Mouse (Mus musculus) liver, embryonic 15.5 days (tissue): ENCODE results near the gene Ep400. TPM values are rescaled to one million over a fixed set of nuclear protein-coding genes. Genes with fewer than 3 reads are reported as not detected.

Experiments used
- ATAC-seq: fragments of 200-750 bp; cut with Nextera tagmentation; 2 replicates; pipeline ENCODE4 v1.8.0; 2017; ENCODE audit warnings: moderate number of reproducible peaks, mild to moderate bottlenecking, moderate library complexity; ENCODE audit not compliant: insufficient read depth
- H3K27ac ChIP-seq: fragments of 300-500 bp; sonication (generic); replicated peaks from 2 replicates; pipeline ENCODE4 v1.5.1; 2015; ENCODE audit warnings: mild to moderate bottlenecking, inconsistent platforms
- H3K27me3 ChIP-seq: fragments of 300-500 bp; sonication (generic); 2 replicates; pipeline ENCODE4 v1.6.1; 2015; ENCODE audit warnings: mild to moderate bottlenecking, inconsistent platforms
- H3K36me3 ChIP-seq: fragments of 300-500 bp; sonication (generic); replicated peaks from 2 replicates; pipeline ENCODE4 v1.6.1; 2015; ENCODE audit warnings: moderate library complexity, mild to moderate bottlenecking, inconsistent platforms
- H3K4me1 ChIP-seq: fragments of 300-500 bp; sonication (generic); replicated peaks from 2 replicates; pipeline ENCODE4 v1.6.1; 2015; ENCODE audit warnings: inconsistent platforms
- H3K4me2 ChIP-seq: fragments of 300-500 bp; sonication (generic); 2 replicates; pipeline ENCODE4 v1.6.1; 2015; ENCODE audit warnings: moderate library complexity, mild to moderate bottlenecking, inconsistent platforms
- H3K4me3 ChIP-seq: fragments of 300-500 bp; sonication (generic); replicated peaks from 2 replicates; pipeline ENCODE4 v1.5.1; 2015; ENCODE audit warnings: mild to moderate bottlenecking, inconsistent platforms
- H3K9ac ChIP-seq: fragments of 300-500 bp; sonication (generic); 2 replicates; pipeline ENCODE4 v1.6.1; 2015; ENCODE audit warnings: moderate library complexity, mild to moderate bottlenecking, inconsistent platforms
- H3K9me3 ChIP-seq: fragments of 300-500 bp; sonication (generic); replicated peaks from 2 replicates; pipeline ENCODE4 v1.6.1; 2016; ENCODE audit warnings: inconsistent platforms
- WGBS: fragments of 180-500 bp; shearing (Covaris S2); methylation state at CpG from one replicate; pipeline ENCODE4 v1.1.7; 2015; ENCODE audit warnings: mixed read lengths; ENCODE audit not compliant: insufficient replicate concordance; 5-methylcytosine and 5-hydroxymethylcytosine counted together
- polyA plus RNA-seq: library from polyadenylated mRNA; unstranded; fragments of >200 nt; fragmentation: Nextera tagmentation; extraction: Ambion mirVana; gene quantifications from 2 replicates; pipeline ENCODE4 v1.2.1, GENCODE M21; 2015

Ep400 gene
- polyA plus RNA-seq, 1 experiment from 2014 or later = 20.0 TPM

- Histone ChIP-seq H3K9ac (no peak overlapping the region), H3K27ac (no peak overlapping the region), H3K4me3 (no peak overlapping the region), H3K4me1 (no peaks in the 10 kb centered on the region), H3K36me3 (peaks cover 86% of the 10 kb centered on the region), H3K4me2 (no peak overlapping the region), H3K9me3 (no peaks in the 10 kb centered on the region), H3K27me3 (no peaks in the 10 kb centered on the region)
- peak; percentile 34; the same call in 1 of the 2 replicates for ATAC-seq
- WGBS = 84% methylated on average over 2 of the region's 2 CpGs
Observed at GRCm38 (mm10) chr5:110664750-110665269, 105.7 kb downstream of the Ep400 start.

- no peak overlapping the region for H3K4me3 ChIP-seq
- H3K27me3 ChIP-seq = no peaks in the 10 kb centered on the region
- H3K27ac ChIP-seq = no peak overlapping the region
- no peaks in the 10 kb centered on the region for H3K9me3 ChIP-seq
- H3K36me3 ChIP-seq = peaks cover 86% of the 10 kb centered on the region
- no peaks in the 10 kb centered on the region for H3K4me1 ChIP-seq
- 80% methylated on average over 2 of the region's 2 CpGs for WGBS
- H3K4me2 ChIP-seq = no peak overlapping the region
- ATAC-seq = no peak
- H3K9ac ChIP-seq = no peak overlapping the region
Observed at GRCm38 (mm10) chr5:110664041-110664440, 106.5 kb downstream of the Ep400 start.

- H3K36me3 ChIP-seq = peaks cover 84% of the 10 kb centered on the region
- ATAC-seq = no peak
- no peak overlapping the region for H3K9ac ChIP-seq
- peaks cover 2% of the 10 kb centered on the region for H3K4me1 ChIP-seq
- H3K4me3 ChIP-seq = no peak overlapping the region
- H3K27me3 ChIP-seq = no peaks in the 10 kb centered on the region
- H3K4me2 ChIP-seq = no peak overlapping the region
- no peaks in the 10 kb centered on the region for H3K9me3 ChIP-seq
- H3K27ac ChIP-seq = no peak overlapping the region
Observed at GRCm38 (mm10) chr5:110659682-110660081, 110.8 kb downstream of the Ep400 start.

GRCm38 (mm10) chr5:110653686-110654085 is 116.8 kb downstream of the Ep400 start:
- whole genome bisulfite sequencing = under 1% methylated on average over 33 of the region's 37 CpGs

GRCm38 (mm10) chr5:110652719-110653648 is 117.5 kb downstream of the Ep400 start, which contains the start of the genes Noc4l and Ddx51:
Gene Noc4l, minus strand, starts transcription at chr5:110653417.
Gene Ddx51, plus strand, starts transcription at chr5:110653451.
- H3K9ac ChIP-seq = peak within 1 kb of the TSS; percentile 80
- H3K4me2 ChIP-seq = peak within 1 kb of the TSS; percentile 97
- H3K4me3 ChIP-seq = peak within 1 kb of the TSS; percentile 94
- H3K27ac ChIP-seq = peak within 1 kb of the TSS; percentile 62
- H3K36me3 ChIP-seq = peaks cover 70% of the 10 kb centered on the region
- ATAC-seq = peak; percentile 84
- WGBS = under 1% methylated on average over 91 of the region's 91 CpGs
- H3K9me3 ChIP-seq = no peaks in the 10 kb centered on the region
- H3K27me3 ChIP-seq = no peaks in the 10 kb centered on the region
- H3K4me1 ChIP-seq = peaks cover 33% of the 10 kb centered on the region

More at GRCm38 (mm10) chr5:110653686-110654085, 116.8 kb downstream of the Ep400 start:
- peak; percentile 35 for ATAC-seq
- peaks cover 33% of the 10 kb centered on the region for H3K4me1 ChIP-seq
- peak overlapping the region; percentile 94 for H3K4me3 ChIP-seq
- H3K9ac ChIP-seq = peak overlapping the region; percentile 80
- peak overlapping the region; percentile 97 for H3K4me2 ChIP-seq
- peak overlapping the region; percentile 33; the same call in 1 of the 2 replicates for H3K27ac ChIP-seq
- peaks cover 69% of the 10 kb centered on the region for H3K36me3 ChIP-seq
- H3K9me3 ChIP-seq = no peaks in the 10 kb centered on the region
- H3K27me3 ChIP-seq = no peaks in the 10 kb centered on the region

- no peak overlapping the region for H3K9ac ChIP-seq
- peak overlapping the region; percentile 1; the same call in 1 of the 2 replicates for H3K4me2 ChIP-seq
- H3K36me3 ChIP-seq = peaks cover 58% of the 10 kb centered on the region
Observed at GRCm38 (mm10) chr5:110646377-110646776, 124.1 kb downstream of the Ep400 start.

GRCm38 (mm10) chr5:110639459-110639858 is 131.1 kb downstream of the Ep400 start:
- no peak overlapping the region for H3K4me3 ChIP-seq

More at GRCm38 (mm10) chr5:110646377-110646776, 124.1 kb downstream of the Ep400 start:
- Histone ChIP-seq H3K4me1 (peaks cover 23% of the 10 kb centered on the region), H3K9me3 (no peaks in the 10 kb centered on the region), H3K27ac (peak overlapping the region; percentile 59), H3K4me3 (no peak overlapping the region), H3K27me3 (no peaks in the 10 kb centered on the region)
- ATAC-seq = peak; percentile 82

GRCm38 (mm10) chr5:110638306-110639074 is 132.0 kb downstream of the Ep400 start:
- Histone ChIP-seq H3K4me1 (0 out of 2 replicates have a peak, but pooled peaks cover 3% of the 10 kb centered on the region), H3K4me3 (no peak overlapping the region), H3K4me2 (no peak overlapping the region), H3K9ac (no peak overlapping the region), H3K27ac (no peak overlapping the region), H3K27me3 (0 out of 2 replicates have a peak, but pooled peaks cover 3% of the 10 kb centered on the region), H3K9me3 (no peaks in the 10 kb centered on the region), H3K36me3 (no peaks in the 10 kb centered on the region)
- ATAC-seq = no peak
- WGBS = 58% methylated on average over 7 of the region's 7 CpGs

More at GRCm38 (mm10) chr5:110639459-110639858, 131.1 kb downstream of the Ep400 start:
- Histone ChIP-seq H3K9ac (no peak overlapping the region), H3K27ac (no peak overlapping the region), H3K36me3 (no peaks in the 10 kb centered on the region), H3K27me3 (0 out of 2 replicates have a peak, but pooled peaks cover 3% of the 10 kb centered on the region), H3K4me2 (peak overlapping the region; percentile 40; the same call in 1 of the 2 replicates), H3K4me1 (0 out of 2 replicates have a peak, but pooled peaks cover 3% of the 10 kb centered on the region), H3K9me3 (no peaks in the 10 kb centered on the region)
- 18% methylated on average over 12 of the region's 12 CpGs for WGBS
- ATAC-seq = no peak

GRCm38 (mm10) chr5:110635951-110636707 is 134.4 kb downstream of the Ep400 start:
- Histone ChIP-seq H3K4me3 (no peak overlapping the region), H3K9me3 (no peaks in the 10 kb centered on the region), H3K27ac (no peak overlapping the region), H3K27me3 (0 out of 2 replicates have a peak, but pooled peaks cover 3% of the 10 kb centered on the region), H3K9ac (no peak overlapping the region), H3K4me2 (no peak overlapping the region), H3K4me1 (0 out of 2 replicates have a peak, but pooled peaks cover 3% of the 10 kb centered on the region), H3K36me3 (no peaks in the 10 kb centered on the region)
- no peak for ATAC-seq
- 28% methylated on average over 6 of the region's 6 CpGs for WGBS

GRCm38 (mm10) chr5:110629525-110630120 is 140.9 kb downstream of the Ep400 start:
- Histone ChIP-seq H3K27me3 (peaks cover 31% of the 10 kb centered on the region), H3K36me3 (no peaks in the 10 kb centered on the region), H3K4me2 (no peak overlapping the region), H3K4me1 (no peaks in the 10 kb centered on the region), H3K9ac (no peak overlapping the region), H3K27ac (no peak overlapping the region), H3K4me3 (no peak overlapping the region), H3K9me3 (no peaks in the 10 kb centered on the region)
- WGBS = 51% methylated on average over 2 of the region's 2 CpGs
- ATAC-seq = no peak
